Mouse (Mus musculus) Patski (cell line): ENCODE measurements at regions not wholly inside any gene's neighbourhood (a gene's known extent, or its start where the extent isn't known, plus 50 kb on each side); places are given as distances from the start of the nearest gene placed in this dataset.

Experiments
- ATAC-seq: fragments of 100-300 bp; one replicate; pipeline ENCODE4 v1.8.0; 2021
- CTCF ChIA-PET: fragments of 350-600 bp; sonication (Branson Sonifier 250); formaldehyde crosslinking; loops from one replicate; lab custom pipeline; 2022; ENCODE audit warnings: inconsistent platforms; lab: Charles Lee
- POLR2A ChIA-PET: fragments of 350-600 bp; sonication (Branson Sonifier 250); formaldehyde crosslinking; loops from one replicate; lab custom pipeline; 2022; ENCODE audit warnings: antibody characterized with exemption, inconsistent platforms; lab: Charles Lee
- DNase-seq: peaks from one replicate; pipeline ENCODE4 v3.0.0-alpha.2; 2011; ENCODE audit warnings: low read depth, low spot score
- H3K27me3 ChIP-seq: fragments of 371-371 bp; one replicate; pipeline ENCODE4 v1.5.1; 2021
- CTCF ChIP-seq: fragments of 100-300 bp; IDR thresholded peaks from one replicate; pipeline ENCODE4 v1.5.1; 2021
- in situ Hi-C: fragments of 300-500 bp; cut with MboI; formaldehyde crosslinking; loops from 3 replicates; pipeline ENCODE4 v1.11.1; 2018; ENCODE audit warnings: low pct_unique_long_range_greater_than_20kb, mixed read lengths

- no peak for ATAC-seq
- DNase-seq: no peak
- no peaks in the 10 kb centered on the region for H3K27me3 ChIP-seq
- in situ Hi-C loops: no loop called here
- TF ChIP-seq CTCF: no peak
- ChIA-PET CTCF (interaction anchor here (1.1 kb wide), 1 partner anchor 38 kb away, joined by 3 read pairs; no protein-coding TSS in a partner anchor), POLR2A (no interaction called here)
These were observed 234.3 kb downstream of the Gm5426 start for GRCm38 (mm10) chr10:96370547-96371320.

- no peak for DNase-seq
- in situ Hi-C loops: no loop called here
- H3K27me3 ChIP-seq: no peaks in the 10 kb centered on the region
- POLR2A ChIA-PET: no interaction called here
- no peak for TF ChIP-seq CTCF
- CTCF ChIA-PET: interaction anchor here (1.1 kb wide), 1 partner anchor 38 kb away, joined by 3 read pairs; no protein-coding TSS in a partner anchor
- no peak for ATAC-seq
These were observed 234.9 kb downstream of the Gm5426 start for GRCm38 (mm10) chr10:96371321-96371653.

GRCm38 (mm10) chr10:96372616-96373346 lies 236.4 kb downstream of the Gm5426 start:
- ChIA-PET POLR2A (no interaction called here), CTCF (no interaction called here)
- no peaks in the 10 kb centered on the region for H3K27me3 ChIP-seq
- DNase-seq (no peak), ATAC-seq (no peak)
- in situ Hi-C loops: no loop called here
- no peak for TF ChIP-seq CTCF

- POLR2A ChIA-PET: no interaction called here
These were observed 237.1 kb downstream of the Gm5426 start for GRCm38 (mm10) chr10:96373481-96373880.

GRCm38 (mm10) chr10:96374293-96375069 lies 238.1 kb downstream of the Gm5426 start:
- no peak for ATAC-seq
- in situ Hi-C loops: no loop called here
- DNase-seq: peak; percentile 6
- CTCF ChIA-PET: no interaction called here
- no peaks in the 10 kb centered on the region for H3K27me3 ChIP-seq
- POLR2A ChIA-PET: interaction anchor here (0.7 kb wide), 1 partner anchor 30 kb away, joined by 3 read pairs; no protein-coding TSS in a partner anchor
- no peak for TF ChIP-seq CTCF

More at GRCm38 (mm10) chr10:96373481-96373880, 237.1 kb downstream of the Gm5426 start:
- TF ChIP-seq CTCF: no peak
- DNase-seq (no peak), ATAC-seq (no peak)
- in situ Hi-C loops: no loop called here
- no peaks in the 10 kb centered on the region for H3K27me3 ChIP-seq
- CTCF ChIA-PET: no interaction called here

- TF ChIP-seq CTCF: no peak
- in situ Hi-C loops: no loop called here
- H3K27me3 ChIP-seq: no peaks in the 10 kb centered on the region
- DNase-seq (no peak), ATAC-seq (no peak)
- POLR2A ChIA-PET: interaction anchor here (0.7 kb wide), 1 partner anchor 30 kb away, joined by 3 read pairs; no protein-coding TSS in a partner anchor
- CTCF ChIA-PET: no interaction called here
These were observed 238.7 kb downstream of the Gm5426 start for GRCm38 (mm10) chr10:96375070-96375447.

GRCm38 (mm10) chr10:96377549-96377948 lies 239.3 kb upstream of the Btg1 start:
- in situ Hi-C loops: no loop called here
- ChIA-PET POLR2A (no interaction called here), CTCF (interaction anchor here (0.8 kb wide), 1 partner anchor 18 kb away, joined by 3 read pairs; no protein-coding TSS in a partner anchor)
- no peaks in the 10 kb centered on the region for H3K27me3 ChIP-seq
- DNase-seq (no peak), ATAC-seq (no peak)
- no peak for TF ChIP-seq CTCF

GRCm38 (mm10) chr10:96379016-96379771 lies 237.6 kb upstream of the Btg1 start:
- ChIA-PET CTCF (no interaction called here), POLR2A (no interaction called here)
- no peak for TF ChIP-seq CTCF
- no peak for ATAC-seq
- H3K27me3 ChIP-seq: no peaks in the 10 kb centered on the region
- in situ Hi-C loops: no loop called here
- DNase-seq: no peak

GRCm38 (mm10) chr10:96381664-96382063 lies 235.1 kb upstream of the Btg1 start:
- DNase-seq: no peak
- no peak for ATAC-seq
- H3K27me3 ChIP-seq: no peaks in the 10 kb centered on the region
- CTCF ChIA-PET: no interaction called here
- no peak for TF ChIP-seq CTCF
- in situ Hi-C loops: no loop called here
- POLR2A ChIA-PET: no interaction called here

- DNase-seq (no peak), ATAC-seq (no peak)
- in situ Hi-C loops: no loop called here
- H3K27me3 ChIP-seq: no peaks in the 10 kb centered on the region
- ChIA-PET CTCF (no interaction called here), POLR2A (no interaction called here)
- TF ChIP-seq CTCF: no peak
These were observed 225.1 kb upstream of the Btg1 start for GRCm38 (mm10) chr10:96391748-96392147.
